Mouse (Mus musculus) kidney, adult 9 months (tissue): ENCODE measurements around the gene Slc25a33.
A peak's percentile ranks its signal among the peaks of the same experiment; 100 is the strongest.

Experiments used
- DNase-seq: peaks from one replicate; pipeline ENCODE4 v3.0.0; 2022

The Slc25a33 gene

DNA sequence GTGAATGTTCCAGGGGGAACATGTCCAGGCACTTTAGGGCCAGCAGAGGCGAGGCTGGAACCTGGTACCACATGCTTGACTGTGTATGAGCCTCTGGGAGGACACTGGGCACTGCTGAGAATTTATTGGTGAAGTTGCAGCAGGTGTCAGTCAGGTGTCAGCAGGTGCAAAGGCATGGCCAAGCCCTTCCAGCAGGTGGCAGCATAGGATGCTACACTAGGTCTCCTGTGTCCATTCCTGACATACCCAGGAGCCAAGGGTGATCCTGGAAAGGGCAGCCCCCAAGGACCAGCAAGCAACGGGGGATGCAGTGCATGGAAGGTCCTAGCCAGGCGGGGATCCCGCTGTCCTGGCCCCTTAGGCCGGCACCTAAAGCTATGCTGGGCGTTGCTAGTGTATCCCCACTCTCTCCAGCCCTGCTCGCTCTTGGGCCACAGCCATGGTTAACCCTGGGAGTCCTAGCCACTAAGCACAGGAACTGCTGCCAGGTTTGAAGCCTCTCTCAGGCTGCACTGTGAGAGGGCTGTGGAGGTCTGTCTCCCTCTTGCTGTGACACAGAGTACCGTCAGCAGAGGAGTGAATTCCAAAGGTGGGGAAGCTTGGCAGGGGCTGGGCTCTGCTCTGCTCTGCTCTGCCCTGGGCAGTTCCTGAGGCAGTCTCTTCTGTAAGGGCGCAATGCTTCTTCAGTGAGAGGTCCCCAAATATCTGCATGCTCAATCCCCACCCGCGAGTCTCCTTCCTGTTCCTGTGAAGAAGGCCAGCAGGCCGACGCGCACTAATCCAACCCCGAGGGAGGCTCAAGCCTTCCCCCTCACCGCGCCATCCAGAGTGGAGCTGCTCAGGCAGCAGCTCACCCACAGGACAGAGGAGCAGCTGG lies 50.0 kb downstream of the Slc25a33 start:
- DNase-seq, result peak; percentile 82

GRCm38 (mm10) chr4:149723021-149723390 lies 51.1 kb downstream of the Slc25a33 start:
- no peak for DNase-seq

GRCm38 (mm10) chr4:149722104-149723020 lies 51.7 kb downstream of the Slc25a33 start:
- DNase-seq, result no peak

- no peak for DNase-seq
These were observed 52.9 kb downstream of the Slc25a33 start for GRCm38 (mm10) chr4:149721163-149721562.

DNA sequence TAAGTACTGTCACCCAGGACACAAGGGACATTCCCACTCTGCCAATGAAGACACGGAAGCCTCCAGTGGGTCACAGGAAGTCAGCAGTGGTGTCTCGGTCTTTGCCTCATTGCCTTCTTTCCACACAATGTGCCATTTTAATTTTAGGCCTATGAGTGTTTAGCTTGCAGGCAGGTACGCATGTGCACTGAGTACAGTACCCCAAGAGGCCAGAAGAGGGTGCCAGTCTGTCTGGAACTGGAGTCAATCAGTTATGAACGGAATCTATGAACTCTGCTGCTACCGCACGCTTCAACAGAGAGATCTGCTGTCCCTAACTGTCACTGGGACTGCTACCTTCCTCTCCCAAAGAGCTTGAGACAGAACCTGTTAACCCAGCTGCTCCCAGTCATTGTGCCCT lies 54.4 kb downstream of the Slc25a33 start:
- DNase-seq, result peak; percentile 55

DNA sequence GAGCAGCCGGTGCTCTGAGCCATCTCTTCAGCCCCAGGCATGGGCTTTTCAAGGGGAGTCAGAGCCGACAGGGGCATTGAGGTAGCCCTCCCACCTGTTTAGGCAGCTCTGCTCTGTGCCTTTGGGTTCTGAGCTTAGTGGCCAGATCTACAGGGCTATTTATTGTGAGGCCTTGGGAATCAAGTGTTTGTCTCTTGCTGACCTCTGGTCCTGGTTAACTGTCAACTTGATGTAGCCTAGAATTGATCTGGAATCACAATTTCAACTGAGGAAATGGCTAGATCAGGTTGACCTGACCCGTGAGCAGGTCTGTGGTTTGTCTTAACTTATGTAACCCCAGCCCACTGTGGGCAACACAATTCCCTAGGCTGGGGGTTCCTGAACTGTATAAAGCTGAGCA lies 59.5 kb downstream of the Slc25a33 start:
- DNase-seq, result no peak

DNA sequence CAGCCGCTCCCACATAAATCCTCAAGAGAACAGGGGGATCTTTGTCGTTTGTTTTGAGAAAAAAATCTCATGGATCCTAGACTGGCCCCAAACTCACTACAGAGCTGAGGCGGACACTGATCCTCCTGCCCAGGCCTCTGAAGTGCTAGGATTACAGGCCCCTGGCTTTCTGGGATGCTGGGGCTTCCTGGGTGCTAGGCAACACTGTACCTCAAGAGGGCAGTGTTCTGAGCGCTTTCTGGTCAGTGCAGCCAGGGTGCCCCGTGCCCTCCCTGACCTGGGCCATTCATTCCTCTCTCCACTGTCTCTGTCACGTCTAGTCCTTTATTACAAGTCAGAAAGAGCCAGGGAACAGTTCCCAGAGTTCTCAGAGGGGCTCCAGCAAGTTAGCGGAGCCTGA lies 62.1 kb downstream of the Slc25a33 start:
- DNase-seq, result peak; percentile 56

DNA sequence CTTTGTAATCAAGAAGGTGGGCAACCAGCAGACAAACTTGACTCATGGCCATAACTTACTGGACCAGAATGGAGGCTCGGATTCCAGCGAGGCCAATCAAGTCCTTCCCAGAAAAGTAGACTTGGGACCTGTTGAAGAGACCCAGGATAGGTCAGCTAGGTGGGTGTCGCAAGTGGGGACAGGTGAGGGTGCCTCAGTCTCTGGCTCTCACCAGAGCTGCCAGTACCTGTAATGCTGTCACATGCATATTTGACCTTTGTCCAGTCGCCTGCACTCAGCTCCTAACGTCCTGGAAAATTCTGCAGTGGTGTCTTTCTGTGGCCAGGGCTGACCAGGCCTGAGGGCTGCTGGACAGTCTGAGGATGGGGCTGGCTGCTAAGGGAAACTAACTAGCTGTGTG lies 62.6 kb downstream of the Slc25a33 start:
- no peak for DNase-seq

- DNase-seq, result peak; percentile 79
These were observed 63.6 kb downstream of the Slc25a33 start for GRCm38 (mm10) chr4:149710510-149710909.

DNA sequence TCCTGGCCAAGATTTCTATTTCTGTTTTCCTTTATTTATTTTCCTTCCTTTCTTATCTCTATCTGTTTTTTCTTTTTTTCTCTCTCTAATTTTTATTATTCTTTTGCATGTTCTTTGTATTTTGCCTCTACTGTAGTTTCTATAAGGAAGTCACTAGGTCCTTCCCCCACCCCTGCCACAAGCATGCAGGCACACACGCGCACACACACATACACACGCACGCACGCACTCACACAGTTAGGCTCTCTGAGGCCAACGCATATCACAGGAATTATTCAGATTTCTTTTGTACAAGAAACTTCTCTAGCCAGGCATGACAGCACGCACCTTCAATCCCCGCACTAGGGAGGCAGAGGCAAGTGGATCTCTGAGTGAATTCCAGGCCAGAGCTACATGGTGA lies 68.1 kb downstream of the Slc25a33 start:
- DNase-seq, result no peak

GRCm38 (mm10) chr4:149705298-149705697 lies 68.8 kb downstream of the Slc25a33 start:
- DNase-seq, result no peak

- peak; percentile 30 for DNase-seq
These were observed 71.7 kb downstream of the Slc25a33 start, which contains the start of gene Pik3cd for GRCm38 (mm10) chr4:149702210-149702979. Pik3cd (minus strand) TSS chr4:149702571.

DNA sequence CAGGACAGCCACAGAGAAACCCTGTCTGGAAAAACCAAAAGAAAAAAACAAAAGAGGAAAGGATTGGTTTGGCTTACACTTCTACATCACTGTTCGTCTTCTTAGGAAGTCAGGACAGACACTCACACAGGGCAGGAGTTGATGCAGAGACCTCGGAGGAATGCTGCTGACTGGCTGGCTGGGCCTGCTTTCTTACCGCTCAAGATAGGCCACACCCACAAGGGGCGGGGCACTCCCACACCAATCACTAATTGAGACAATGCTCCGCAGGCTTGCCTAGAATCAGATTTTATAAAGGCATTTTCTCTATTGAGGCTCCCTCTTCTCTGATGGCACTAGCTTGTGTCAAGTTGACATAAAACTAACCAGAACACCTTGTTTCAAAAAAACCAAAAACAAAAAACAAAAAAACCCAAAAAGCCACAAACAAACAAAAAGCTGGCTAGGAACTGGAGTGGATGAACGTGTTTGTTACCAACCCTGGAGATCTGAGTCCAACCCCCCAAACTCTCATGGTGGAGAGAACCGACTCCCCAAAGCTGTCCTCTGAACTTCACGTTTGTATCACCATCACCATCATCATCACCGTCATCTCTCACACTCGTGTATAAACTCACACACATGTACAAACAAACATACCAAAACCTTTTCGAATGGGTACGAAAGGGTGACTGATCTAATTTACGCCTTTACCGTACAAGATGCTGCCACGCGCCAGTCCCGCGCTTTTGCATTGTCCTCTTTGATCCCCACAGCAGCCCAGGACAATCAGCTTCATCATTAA lies 72.5 kb downstream of the Slc25a33 start:
- DNase-seq, result peak; percentile 44

GRCm38 (mm10) chr4:149699953-149700352 lies 74.1 kb downstream of the Slc25a33 start:
- no peak for DNase-seq

GRCm38 (mm10) chr4:149698197-149698821 lies 75.8 kb downstream of the Slc25a33 start:
- peak; percentile 55 for DNase-seq

DNA sequence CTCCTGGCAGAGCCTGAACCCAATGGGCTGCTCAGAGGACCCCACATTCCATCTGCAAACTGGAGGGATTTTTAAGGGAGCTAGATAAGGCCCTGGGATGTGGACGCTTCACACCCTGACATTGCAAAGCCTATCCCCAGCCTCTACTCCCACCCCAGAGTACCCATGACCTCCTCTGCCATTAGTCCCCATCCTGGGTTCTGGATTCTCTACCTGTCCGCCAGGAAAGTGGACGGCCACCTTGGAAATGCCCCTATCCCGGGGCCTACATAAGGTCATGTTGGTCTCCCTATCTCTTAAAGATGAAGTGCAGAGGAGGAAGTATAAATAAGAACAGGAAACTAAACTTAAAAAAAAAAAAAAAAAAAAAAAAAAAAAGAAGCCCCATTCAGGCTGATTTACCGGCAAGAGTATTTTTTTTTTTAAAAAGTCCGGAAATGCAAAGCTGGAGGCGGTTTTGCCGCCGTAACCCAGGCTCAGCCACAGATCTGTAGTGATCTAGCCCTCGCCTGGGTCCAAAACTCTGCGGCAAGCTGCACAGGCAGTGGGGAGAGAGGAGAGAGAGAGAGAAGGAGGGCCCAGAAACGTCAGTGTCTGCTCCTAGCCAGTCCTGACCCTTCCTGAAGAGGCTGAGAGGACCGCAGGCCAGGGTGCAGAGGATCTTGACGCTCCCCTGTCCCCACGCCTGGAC lies 76.4 kb downstream of the Slc25a33 start:
- DNase-seq, result no peak

GRCm38 (mm10) chr4:149696189-149696971 lies 77.7 kb downstream of the Slc25a33 start:
- DNase-seq, result peak; percentile 75
